Mouse (Mus musculus): ENCODE measurements around the gene Lrfn4. TPM values are rescaled to one million over a fixed set of nuclear protein-coding genes. Genes with fewer than 3 reads are reported as not detected.

Gene Lrfn4
- polyA plus RNA-seq, 1 experiment = 0.50 TPM

DNA sequence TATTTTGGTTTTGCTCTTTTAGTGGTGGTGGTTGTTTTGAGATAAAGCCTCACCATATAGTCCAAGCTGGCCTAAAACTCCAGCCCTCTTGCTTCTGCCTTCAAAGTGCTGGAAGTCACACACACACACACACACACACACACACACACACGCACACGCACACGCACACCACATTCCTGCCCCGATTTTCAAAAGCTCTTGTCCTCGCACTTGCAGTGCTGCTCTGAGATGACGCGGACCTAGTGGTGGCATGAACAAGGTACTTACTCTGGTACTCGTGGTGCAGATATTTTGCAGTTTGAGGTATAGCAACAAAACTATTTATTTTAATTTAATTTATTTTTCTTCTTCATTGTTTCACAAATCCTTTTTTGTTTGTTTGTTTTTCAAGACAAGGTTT lies 43.0 kb downstream of the Lrfn4 start:
- Histone ChIP-seq H3K27ac (ENCODE audit: insufficient read depth, low read depth, low read length) (no peak overlapping the region), H3K4me1 (ENCODE audit: control insufficient read depth, insufficient read depth, low read length) (peaks cover 11% of the 10 kb centered on the region), H3K4me3 (ENCODE audit: insufficient read depth, low read length) (no peak overlapping the region)
- TF ChIP-seq POLR2A (IDR thresholded peaks at IDR 0.05; ENCODE audit: borderline replicate concordance, low read depth, low read length) (no peak), CTCF (IDR thresholded peaks at IDR 0.05; ENCODE audit: low read depth, low read length) (no peak)

DNA sequence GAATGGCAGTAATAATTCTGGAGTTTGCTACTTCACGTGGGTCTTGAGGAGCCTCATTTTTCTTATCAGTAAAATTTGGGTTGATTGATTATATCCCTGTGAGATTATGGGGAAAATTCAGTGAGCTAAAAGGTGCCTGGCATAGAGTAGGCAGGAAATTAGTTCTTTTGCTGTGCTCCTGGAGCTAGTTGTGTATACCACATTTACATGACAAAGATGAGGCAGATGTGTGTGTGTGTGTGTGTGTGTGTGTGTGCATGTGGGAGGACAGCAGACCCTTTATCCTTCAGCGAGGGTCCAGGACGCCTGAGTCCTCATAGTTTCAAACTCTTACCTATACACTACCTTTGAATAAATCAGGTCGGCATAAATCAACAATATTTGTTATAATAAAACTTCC lies 43.4 kb downstream of the Lrfn4 start:
- Histone ChIP-seq H3K27ac (ENCODE audit: insufficient read depth, low read depth, low read length) (no peak overlapping the region), H3K4me1 (ENCODE audit: control insufficient read depth, insufficient read depth, low read length) (peaks cover 11% of the 10 kb centered on the region), H3K4me3 (ENCODE audit: insufficient read depth, low read length) (no peak overlapping the region)
- TF ChIP-seq CTCF (IDR thresholded peaks at IDR 0.05; ENCODE audit: low read depth, low read length) (no peak), POLR2A (IDR thresholded peaks at IDR 0.05; ENCODE audit: borderline replicate concordance, low read depth, low read length) (no peak)

DNA sequence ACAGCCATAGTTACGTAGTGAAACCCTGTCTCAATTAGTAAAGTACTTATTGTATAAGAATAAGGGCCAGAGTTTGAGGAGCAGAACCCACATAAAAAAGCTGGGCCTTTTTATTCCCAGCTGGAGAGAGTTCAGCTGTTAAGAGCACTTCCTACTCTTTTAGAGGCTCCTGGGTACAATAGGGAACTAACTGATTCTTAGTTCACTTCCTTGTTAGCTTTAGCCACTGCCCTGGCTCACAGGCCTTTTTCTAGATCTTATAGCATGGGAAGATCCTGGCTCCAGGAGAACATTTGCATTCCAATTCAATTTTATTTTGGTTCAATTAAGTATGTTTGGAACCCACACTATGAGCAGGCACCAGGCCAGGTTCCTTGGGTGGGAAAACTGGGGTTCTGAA lies 43.8 kb downstream of the Lrfn4 start:
- H3K4me3 ChIP-seq (ENCODE audit: insufficient read depth, low read length) = no peak overlapping the region
- H3K27ac ChIP-seq (ENCODE audit: insufficient read depth, low read depth, low read length) = no peak overlapping the region
- no peak for TF ChIP-seq CTCF (IDR thresholded peaks at IDR 0.05; ENCODE audit: low read depth, low read length)
- no peak for TF ChIP-seq POLR2A (IDR thresholded peaks at IDR 0.05; ENCODE audit: borderline replicate concordance, low read depth, low read length)
- peaks cover 11% of the 10 kb centered on the region for H3K4me1 ChIP-seq (ENCODE audit: control insufficient read depth, insufficient read depth, low read length)

DNA sequence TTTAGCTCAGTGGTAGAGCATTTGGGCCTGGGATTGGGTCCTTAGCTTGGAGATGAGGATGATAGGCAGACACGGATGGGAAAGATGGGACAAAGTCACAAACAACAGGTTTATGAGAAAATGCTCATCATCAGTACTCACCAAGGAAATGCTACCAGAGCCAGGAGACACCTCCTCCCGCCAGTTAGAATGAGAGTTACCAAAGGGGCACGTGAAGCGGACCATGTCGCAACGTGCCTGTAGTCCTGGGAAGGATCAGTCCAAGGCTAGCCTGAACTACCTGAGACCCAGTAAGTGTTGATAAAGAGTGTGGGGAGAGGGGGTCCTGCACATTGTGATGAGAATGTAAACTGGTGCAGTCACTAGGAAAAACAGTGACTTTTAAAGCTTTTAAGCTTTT lies 44.7 kb downstream of the Lrfn4 start:
- TF ChIP-seq CTCF (IDR thresholded peaks at IDR 0.05; ENCODE audit: low read depth, low read length) (no peak), POLR2A (IDR thresholded peaks at IDR 0.05; ENCODE audit: borderline replicate concordance, low read depth, low read length) (no peak)
- peaks cover 11% of the 10 kb centered on the region for H3K4me1 ChIP-seq (ENCODE audit: control insufficient read depth, insufficient read depth, low read length)
- H3K27ac ChIP-seq (ENCODE audit: insufficient read depth, low read depth, low read length) = no peak overlapping the region
- H3K4me3 ChIP-seq (ENCODE audit: insufficient read depth, low read length) = no peak overlapping the region

DNA sequence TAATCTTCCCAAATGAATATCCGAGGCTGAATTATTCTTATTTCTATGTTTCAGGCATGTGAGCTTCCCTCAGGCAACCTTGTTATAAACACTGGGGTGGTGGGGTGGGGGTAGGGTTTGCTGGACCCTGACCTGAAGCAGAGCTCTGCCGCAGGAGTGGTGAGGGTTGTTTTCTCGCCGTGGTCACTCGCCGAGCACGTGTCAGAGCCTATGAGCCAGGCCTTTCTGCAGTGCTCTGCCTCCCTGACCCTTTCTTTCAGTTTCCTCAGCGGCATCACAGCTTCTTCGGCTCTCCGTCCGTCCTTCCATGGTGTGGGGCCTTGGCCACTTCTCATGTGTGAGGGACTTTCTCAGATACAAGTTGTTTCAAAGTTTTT lies 45.2 kb downstream of the Lrfn4 start:
- H3K27ac ChIP-seq (ENCODE audit: insufficient read depth, low read depth, low read length) = no peak overlapping the region
- no peak overlapping the region for H3K4me3 ChIP-seq (ENCODE audit: insufficient read depth, low read length)
- TF ChIP-seq POLR2A (IDR thresholded peaks at IDR 0.05; ENCODE audit: borderline replicate concordance, low read depth, low read length) = no peak
- no peak for TF ChIP-seq CTCF (IDR thresholded peaks at IDR 0.05; ENCODE audit: low read depth, low read length)
- peaks cover 11% of the 10 kb centered on the region for H3K4me1 ChIP-seq (ENCODE audit: control insufficient read depth, insufficient read depth, low read length)

DNA sequence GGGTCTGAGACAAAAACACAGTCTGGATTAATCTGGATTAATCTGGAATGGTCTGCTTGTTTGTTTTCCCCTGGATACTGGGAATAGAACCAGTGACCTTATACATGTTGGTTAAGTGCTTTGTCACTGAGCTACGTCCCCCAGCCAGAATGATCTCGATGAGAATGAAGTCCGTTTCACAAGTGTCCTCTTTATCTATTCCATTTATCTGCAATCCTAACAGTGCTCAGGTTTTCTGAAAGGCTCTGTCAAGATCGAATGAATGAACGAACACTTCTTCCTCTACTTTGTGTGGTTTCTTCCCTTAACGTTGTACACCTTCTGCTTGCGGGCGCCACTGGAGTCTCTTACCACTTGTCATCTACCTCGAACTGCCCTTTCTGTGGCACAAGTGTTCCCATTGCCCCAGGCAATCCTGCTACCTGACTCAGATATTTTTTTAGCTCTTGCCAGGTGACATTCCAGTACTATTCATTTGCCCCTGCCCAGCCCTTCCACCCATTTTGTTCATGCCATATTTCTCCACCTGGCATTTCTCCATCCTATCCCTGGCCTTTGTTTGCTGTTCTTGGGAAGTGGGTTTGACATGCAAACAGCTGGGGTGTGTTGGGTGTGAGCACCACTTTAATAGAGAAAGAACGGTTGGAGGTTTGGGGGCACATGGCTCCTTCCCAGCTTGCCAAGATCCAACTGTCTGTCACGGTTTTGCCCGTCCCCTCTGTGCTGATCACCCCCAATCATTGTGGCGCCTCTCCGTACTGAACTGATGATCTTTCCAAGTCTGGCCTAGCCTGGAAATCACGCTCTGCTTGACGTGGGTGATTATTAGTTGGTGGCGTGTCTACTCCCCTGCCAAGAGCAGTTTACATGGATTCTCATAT lies 45.9 kb downstream of the Lrfn4 start:
- H3K4me1 ChIP-seq (ENCODE audit: control insufficient read depth, insufficient read depth, low read length) = peaks cover 11% of the 10 kb centered on the region
- TF ChIP-seq CTCF (IDR thresholded peaks at IDR 0.05; ENCODE audit: low read depth, low read length) = no peak
- TF ChIP-seq POLR2A (IDR thresholded peaks at IDR 0.05; ENCODE audit: borderline replicate concordance, low read depth, low read length) = no peak
- H3K27ac ChIP-seq (ENCODE audit: insufficient read depth, low read depth, low read length) = no peak overlapping the region
- H3K4me3 ChIP-seq (ENCODE audit: insufficient read depth, low read length) = no peak overlapping the region

DNA sequence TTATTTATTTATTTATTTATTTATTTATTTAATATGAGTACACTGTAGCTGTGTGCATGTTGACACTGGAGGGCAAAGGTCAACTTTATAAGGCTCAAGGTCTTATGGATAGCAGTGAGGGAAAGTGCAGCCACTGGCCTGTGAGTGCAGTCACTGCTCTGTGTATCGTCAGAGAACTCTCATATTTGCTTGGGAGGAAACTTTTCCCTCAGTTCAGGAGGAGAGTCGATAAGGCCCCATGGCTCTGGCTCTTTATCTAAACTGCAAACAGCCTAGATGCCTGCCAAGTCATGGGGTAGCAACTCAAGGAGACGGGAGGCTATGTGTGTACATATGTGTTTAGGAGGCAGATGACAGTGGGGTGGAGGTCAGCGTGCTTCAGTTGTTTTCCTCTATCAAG lies 46.6 kb downstream of the Lrfn4 start:
- Histone ChIP-seq H3K4me3 (ENCODE audit: insufficient read depth, low read length) (no peak overlapping the region), H3K4me1 (ENCODE audit: control insufficient read depth, insufficient read depth, low read length) (peaks cover 11% of the 10 kb centered on the region), H3K27ac (ENCODE audit: insufficient read depth, low read depth, low read length) (no peak overlapping the region)
- no peak for TF ChIP-seq CTCF (IDR thresholded peaks at IDR 0.05; ENCODE audit: low read depth, low read length)
- TF ChIP-seq POLR2A (IDR thresholded peaks at IDR 0.05; ENCODE audit: borderline replicate concordance, low read depth, low read length) = no peak

DNA sequence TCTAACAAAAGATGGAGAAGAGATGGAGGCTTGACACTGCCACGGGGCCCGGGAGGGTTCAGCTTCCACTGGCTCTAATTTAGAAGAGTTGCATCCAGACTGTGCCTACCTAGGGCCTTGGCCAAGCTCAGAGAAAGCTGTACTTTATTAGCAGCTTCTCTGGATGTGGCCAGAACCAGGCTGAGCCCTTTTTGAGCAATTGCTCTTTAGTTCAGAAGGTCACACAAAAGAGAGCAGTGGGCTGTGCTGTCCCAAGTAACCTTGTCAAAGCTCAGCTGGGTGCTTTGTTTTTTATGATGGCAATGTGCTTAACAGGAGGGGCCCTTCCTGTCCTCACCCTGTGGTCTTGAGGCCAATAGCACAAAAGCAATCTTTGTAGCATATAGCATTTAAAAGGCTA lies 47.8 kb downstream of the Lrfn4 start:
- Histone ChIP-seq H3K4me3 (ENCODE audit: insufficient read depth, low read length) (no peak overlapping the region), H3K27ac (ENCODE audit: insufficient read depth, low read depth, low read length) (no peak overlapping the region), H3K4me1 (ENCODE audit: control insufficient read depth, insufficient read depth, low read length) (peaks cover 11% of the 10 kb centered on the region)
- TF ChIP-seq CTCF (IDR thresholded peaks at IDR 0.05; ENCODE audit: low read depth, low read length) (no peak), POLR2A (IDR thresholded peaks at IDR 0.05; ENCODE audit: borderline replicate concordance, low read depth, low read length) (no peak)

DNA sequence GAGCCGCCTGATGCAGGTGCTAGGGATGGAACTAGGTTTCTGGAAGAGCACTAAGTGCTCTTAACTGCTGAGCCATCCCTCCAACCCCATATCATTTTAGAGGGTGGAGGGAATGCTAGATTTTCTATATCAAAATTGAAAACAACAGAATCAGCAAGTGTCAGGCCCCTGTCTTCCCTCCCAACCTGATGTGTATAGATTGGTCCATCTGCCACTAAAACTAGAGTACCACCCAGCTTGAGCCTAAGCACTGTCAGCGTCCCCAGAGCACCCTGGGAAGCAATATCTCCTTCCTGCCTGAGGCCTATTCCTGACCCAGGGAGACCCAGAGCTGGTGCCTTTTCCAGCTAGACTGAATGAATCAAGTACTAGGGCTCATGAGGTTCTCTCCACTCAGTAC lies 48.6 kb downstream of the Lrfn4 start:
- no peak for TF ChIP-seq POLR2A (IDR thresholded peaks at IDR 0.05; ENCODE audit: borderline replicate concordance, low read depth, low read length)
- no peak for TF ChIP-seq CTCF (IDR thresholded peaks at IDR 0.05; ENCODE audit: low read depth, low read length)
- Histone ChIP-seq H3K27ac (ENCODE audit: insufficient read depth, low read depth, low read length) (no peak overlapping the region), H3K4me3 (ENCODE audit: insufficient read depth, low read length) (no peak overlapping the region), H3K4me1 (ENCODE audit: control insufficient read depth, insufficient read depth, low read length) (peaks cover 8% of the 10 kb centered on the region)

DNA sequence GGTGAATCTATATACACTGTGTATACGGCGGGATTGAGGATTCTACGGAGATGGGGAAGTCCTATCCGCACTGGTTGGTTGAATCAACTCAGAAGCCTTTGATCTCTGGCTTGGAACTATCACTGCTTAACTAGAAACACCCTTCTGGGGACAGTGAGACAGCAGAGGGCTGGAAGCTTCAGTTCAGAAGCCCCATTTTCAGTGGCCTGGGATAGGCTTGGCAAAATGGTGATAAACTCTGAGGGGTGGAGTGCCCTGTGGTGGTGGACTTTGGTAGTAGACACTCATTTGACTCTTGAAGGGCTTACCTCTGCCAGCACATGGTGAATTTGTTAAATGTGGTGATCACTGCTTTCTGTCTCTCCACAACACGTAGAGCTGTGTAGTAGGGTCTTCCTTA lies 49.8 kb downstream of the Lrfn4 start:
- TF ChIP-seq CTCF (IDR thresholded peaks at IDR 0.05; ENCODE audit: low read depth, low read length) (no peak), POLR2A (IDR thresholded peaks at IDR 0.05; ENCODE audit: borderline replicate concordance, low read depth, low read length) (no peak)
- Histone ChIP-seq H3K27ac (ENCODE audit: insufficient read depth, low read depth, low read length) (no peak overlapping the region), H3K4me3 (ENCODE audit: insufficient read depth, low read length) (no peak overlapping the region), H3K4me1 (ENCODE audit: control insufficient read depth, insufficient read depth, low read length) (peaks cover 1% of the 10 kb centered on the region)

Other genes starting within 250 kb of the Lrfn4 start
- 81.5 and 84.4 TPM in 2 replicates for gene Kdm2a, start 217.4 kb downstream of the Lrfn4 start, polyA plus RNA-seq (2012; ENCODE audit: insufficient read depth, insufficient read length, missing spikeins)
- 1.1 and 1.4 TPM in 2 replicates for gene Rhod, start 176.2 kb downstream of the Lrfn4 start, polyA plus RNA-seq (2012; ENCODE audit: insufficient read depth, insufficient read length, missing spikeins)
- not detected in 2 replicates for gene Syt12, start 138.2 kb downstream of the Lrfn4 start, polyA plus RNA-seq (2012; ENCODE audit: insufficient read depth, insufficient read length, missing spikeins)
- not detected in 2 replicates for gene 2010003K11Rik, start 117.1 kb downstream of the Lrfn4 start, polyA plus RNA-seq (2012; ENCODE audit: insufficient read depth, insufficient read length, missing spikeins)
- 1.8 and 3.7 TPM in 2 replicates for gene Pcx, start 105.2 kb downstream of the Lrfn4 start, polyA plus RNA-seq (2012; ENCODE audit: insufficient read depth, insufficient read length, missing spikeins)
- gene Rce1, start 10.0 kb upstream of the Lrfn4 start, polyA plus RNA-seq (2012; ENCODE audit: insufficient read depth, insufficient read length, missing spikeins) = 25.5 and 33.7 TPM in 2 replicates
- gene Gm960, start 83.0 kb upstream of the Lrfn4 start, polyA plus RNA-seq (2012; ENCODE audit: insufficient read depth, insufficient read length, missing spikeins) = not detected in 2 replicates
- not detected in 2 replicates for gene Sptbn2, start 95.5 kb upstream of the Lrfn4 start, polyA plus RNA-seq (2012; ENCODE audit: insufficient read depth, insufficient read length, missing spikeins)
- gene Rbm4b, start 140.8 kb upstream of the Lrfn4 start, polyA plus RNA-seq (2012; ENCODE audit: insufficient read depth, insufficient read length, missing spikeins) = 6.2 and 7.7 TPM in 2 replicates
- 18.5 and 18.6 TPM in 2 replicates for gene Rbm4, start 178.2 kb upstream of the Lrfn4 start, polyA plus RNA-seq (2012; ENCODE audit: insufficient read depth, insufficient read length, missing spikeins)
- gene Gm21992, start 195.9 kb upstream of the Lrfn4 start, polyA plus RNA-seq (2012; ENCODE audit: insufficient read depth, insufficient read length, missing spikeins) = 9.0 and 22.6 TPM in 2 replicates
- 21.0 and 22.9 TPM in 2 replicates for gene Rbm14, start 196.0 kb upstream of the Lrfn4 start, polyA plus RNA-seq (2012; ENCODE audit: insufficient read depth, insufficient read length, missing spikeins)
- 42.5 and 42.8 TPM in 2 replicates for gene Ccs, start 223.7 kb upstream of the Lrfn4 start, polyA plus RNA-seq (2012; ENCODE audit: insufficient read depth, insufficient read length, missing spikeins)
- not detected in 2 replicates for gene Ccdc87, start 223.7 kb upstream of the Lrfn4 start, polyA plus RNA-seq (2012; ENCODE audit: insufficient read depth, insufficient read length, missing spikeins)
- 23.6 and 29.5 TPM in 2 replicates for gene Ctsf, start 239.5 kb upstream of the Lrfn4 start, polyA plus RNA-seq (2012; ENCODE audit: insufficient read depth, insufficient read length, missing spikeins)